Mouse (Mus musculus): ENCODE measurements at regions not wholly inside any gene's neighbourhood (a gene's known extent, or its start where the extent isn't known, plus 50 kb on each side); places are given as distances from the start of the nearest gene placed in this dataset.

- 28% methylated on average over 3 of the region's 3 CpGs for WGBS
Measured at GRCm38 (mm10) chrX:111052943-111053342, 57.3 kb upstream of the Cylc1 start.

More at GRCm38 (mm10) chrX:111052943-111053342, 57.3 kb upstream of the Cylc1 start:
- Histone ChIP-seq H3K27me3 (ENCODE audit: control insufficient read depth, insufficient read depth, low read length) (no peaks in the 10 kb centered on the region), H3K4me1 (replicated peaks; ENCODE audit: control insufficient read depth, insufficient read depth, low read length) (no peaks in the 10 kb centered on the region), H3K27ac (no peak overlapping the region), H3K4me2 (replicated peaks) (no peak overlapping the region), H3K36me3 (replicated peaks; ENCODE audit: control insufficient read depth, insufficient read depth) (no peaks in the 10 kb centered on the region), H3K9ac (no peak overlapping the region), H3K9me3 (ENCODE audit: control insufficient read depth, low read length) (no peaks in the 10 kb centered on the region), H3K4me3 (replicated peaks; ENCODE audit: low read length) (no peak overlapping the region)
- ATAC-seq (ENCODE audit: low FRiP score) (no peak), DNase-seq (ENCODE audit: low spot score) (peak; percentile 50)

All from hindbrain, embryonic 14.5 days (tissue).